Mouse (Mus musculus) brain, embryonic 14.5 days (tissue): ENCODE data around the gene Fmnl2.

ENCODE experiments used
- CTCF ChIP-seq: fragments of 200-500 bp; IDR thresholded peaks from 2 replicates; pipeline ENCODE4 v1.5.1; 2012; ENCODE audit warnings: inconsistent platforms, mild to moderate bottlenecking, moderate library complexity, borderline replicate concordance; ENCODE audit not compliant: insufficient read depth, insufficient read length; ENCODE audit errors: extremely low read depth
- POLR2A ChIP-seq: fragments of 200-500 bp; IDR thresholded peaks from 2 replicates; pipeline ENCODE4 v1.6.1; 2012; ENCODE audit warnings: mild to moderate bottlenecking, inconsistent platforms, borderline replicate concordance; ENCODE audit not compliant: poor library complexity, insufficient read depth, insufficient read length, severe bottlenecking; ENCODE audit errors: extremely low read depth

GRCm38 (mm10) chr2:53085617-53086202 is 228.1 kb downstream of the Fmnl2 start:
- TF ChIP-seq POLR2A: no peak
- TF ChIP-seq CTCF: peak; percentile 54; the same call in 1 of the 2 replicates
